Mouse (Mus musculus) C2C12 (cell line): ENCODE results near the gene Ehf.

Experiments used
- CEBPB ChIP-seq: IDR thresholded peaks from one replicate; pipeline ENCODE4 v1.6.1; 2011; ENCODE audit warnings: low read depth, mild to moderate bottlenecking, control low read depth, moderate library complexity
- CTCF ChIP-seq: IDR thresholded peaks from one replicate; pipeline ENCODE4 v1.5.1; 2011; ENCODE audit not compliant: control insufficient read depth, insufficient read depth, insufficient read length
- FOSL1 ChIP-seq: IDR thresholded peaks from one replicate; pipeline ENCODE4 v1.8.0; 2011; ENCODE audit warnings: mild to moderate bottlenecking, low read length; ENCODE audit not compliant: poor library complexity, insufficient read depth, severe bottlenecking
- MYOD1 ChIP-seq: IDR thresholded peaks from one replicate; pipeline ENCODE4 v1.6.1; 2011; ENCODE audit warnings: low read depth; ENCODE audit not compliant: control insufficient read depth, insufficient read length
- MYOG ChIP-seq: IDR thresholded peaks from one replicate; pipeline ENCODE4 v1.6.1; 2011; ENCODE audit not compliant: control insufficient read depth, insufficient read length; ENCODE audit errors: extremely low read depth
- USF1 ChIP-seq: IDR thresholded peaks from one replicate; pipeline ENCODE4 v1.6.1; 2011; ENCODE audit warnings: low read depth, mild to moderate bottlenecking, control low read depth, moderate library complexity

- no peak for TF ChIP-seq CTCF
- no peak for TF ChIP-seq MYOD1
- no peak for TF ChIP-seq CEBPB
- no peak for TF ChIP-seq MYOG
- TF ChIP-seq USF1: no peak
- TF ChIP-seq FOSL1: no peak
Measured at GRCm38 (mm10) chr2:103274803-103275202, 28.3 kb downstream of the Ehf start.
